In genomic region chr4:7363508-7363907, GRCm38 (mm10) we compare ENCODE assay signal across 21 mouse cellular contexts.
A peak's percentile ranks its signal among the peaks of the same experiment; 100 is the strongest.
DNase-seq lines count a peak whose midpoint lies in the region; ATAC-seq lines count a peak whose summit lies in the region.
"Had no signal": no experiment of that assay in that cellular context is flagged by ENCODE, and none has a peak within 500 bp of the region (broad histone marks: within the 10 kb centered on the region; RNA-seq: fewer than 3 reads in every experiment).

No protein-coding gene starts in this region.

- WGBS in kidney, embryonic 14.5 days = 91% methylated on average over 2 of the region's 2 CpGs

- peak; percentile 51 for ATAC-seq in CD4-positive, CD25-positive, alpha-beta regulatory T cell, adult 4 months
- no peak for ATAC-seq in kidney, embryonic 14.5 days (ENCODE audit: low FRiP score, low TSS enrichment)

- no peaks in the 10 kb centered on the region for H3K27me3 ChIP-seq in kidney, embryonic 14.5 days (ENCODE audit: control insufficient read depth, insufficient read depth, low read length)
- H3K27me3 ChIP-seq: embryonic facial prominence, embryonic 15.5 days; heart, embryonic 15.5 days; hindbrain, embryonic 15.5 days had no signal

- no peaks in the 10 kb centered on the region for H3K36me3 ChIP-seq in kidney, embryonic 14.5 days (ENCODE audit: control insufficient read depth, insufficient read depth, low read length)
- H3K36me3 ChIP-seq: embryonic facial prominence, embryonic 15.5 days; forebrain, embryonic 10.5 days; heart, embryonic 15.5 days; hindbrain, embryonic 15.5 days had no signal

- no peak overlapping the region for H3K4me3 ChIP-seq in kidney, embryonic 14.5 days (ENCODE audit: low read length)
- H3K4me3 ChIP-seq: embryonic facial prominence, embryonic 15.5 days; erythroblast, embryonic 14.5 days; forebrain, embryonic 10.5 days; heart, adult 2 months; heart, embryonic 15.5 days; hindbrain, embryonic 15.5 days had no signal

- no peak overlapping the region for H3K9ac ChIP-seq in kidney, embryonic 14.5 days (ENCODE audit: low read depth, low read length)
- H3K9ac ChIP-seq: embryonic facial prominence, embryonic 15.5 days; heart, embryonic 15.5 days; hindbrain, embryonic 15.5 days had no signal

- H3K4me1 ChIP-seq in kidney, embryonic 14.5 days (ENCODE audit: control insufficient read depth, insufficient read depth, low read length) = no peaks in the 10 kb centered on the region
- H3K4me1 ChIP-seq: embryonic facial prominence, embryonic 15.5 days; heart, embryonic 15.5 days; hindbrain, embryonic 15.5 days had no signal

- H3K27ac ChIP-seq in kidney, embryonic 14.5 days (ENCODE audit: low read depth, low read length) = no peak overlapping the region
- H3K27ac ChIP-seq: embryonic facial prominence, embryonic 15.5 days; forebrain, embryonic 10.5 days; heart, adult 2 months; heart, embryonic 15.5 days; hindbrain, embryonic 15.5 days had no signal

- H3K4me2 ChIP-seq in kidney, embryonic 14.5 days (replicated peaks; ENCODE audit: low read depth, low read length) = no peak overlapping the region
- H3K4me2 ChIP-seq: embryonic facial prominence, embryonic 15.5 days; heart, embryonic 11.5 days; heart, embryonic 15.5 days; hindbrain, embryonic 15.5 days had no signal

- H3K9me3 ChIP-seq in kidney, embryonic 14.5 days (ENCODE audit: control insufficient read depth, low read length) = no peaks in the 10 kb centered on the region
- H3K9me3 ChIP-seq: embryonic facial prominence, embryonic 15.5 days; forebrain, embryonic 10.5 days; heart, embryonic 15.5 days; hindbrain, embryonic 15.5 days had no signal

- peak; percentile 15 for DNase-seq in 416B (ENCODE audit: low read depth)
- peak; percentile 22 for DNase-seq in induced T-regulatory cell, adult 2 months (ENCODE audit: low read depth)
- DNase-seq in naive thymus-derived CD4-positive, alpha-beta T cell, adult 2 months (ENCODE audit: low read depth) = peak; percentile 38
- no peak for DNase-seq in right cerebral cortex, postnatal 4 days
- no peak for DNase-seq in adrenal gland, adult 8-10 months
- DNase-seq: adrenal gland, adult 2 months; cerebellum, adult 11 months; cerebellum, adult 8-10 months; cerebellum, postnatal 14 days; embryo, embryonic 11 days; gastrocnemius, postnatal 10 days; heart, adult 2 months; heart, postnatal 14 days had no signal

Comparison
In these comparisons a context has a peak if more than half of its experiments do, and no peak if none do; other contexts are left out.
1. DNase-seq: peak in 416B (single experiment), induced T-regulatory cell, adult 2 months (single experiment) and naive thymus-derived CD4-positive, alpha-beta T cell, adult 2 months (single experiment); none in right cerebral cortex, postnatal 4 days (single experiment) and adrenal gland, adult 8-10 months (single experiment).